ENCODE assay signal across 13 mouse cellular contexts in genomic region chr5:115544655-115545185, GRCm38 (mm10). TPM values are rescaled to one million over a fixed set of nuclear protein-coding genes. Genes with fewer than 3 reads are reported as not detected.
DNase-seq lines count a peak whose midpoint lies in the region; ATAC-seq and TF ChIP-seq lines count a peak whose summit lies in the region.
"Had no signal": no experiment of that assay in that cellular context is flagged by ENCODE, and none has a peak within 500 bp of the region (broad histone marks: within the 10 kb centered on the region; RNA-seq: fewer than 3 reads in every experiment).

No protein-coding gene starts in this region.

- TF ChIP-seq POLR2A in limb, embryonic 14.5 days (IDR thresholded peaks at IDR 0.05; ENCODE audit: borderline replicate concordance, extremely low read depth, insufficient read depth, insufficient read length), result no peak

- H3K27me3 ChIP-seq in intestine, embryonic 14.5 days (replicated peaks; ENCODE audit: control insufficient read depth, insufficient read depth, low read length), result no peaks in the 10 kb centered on the region
- H3K27me3 ChIP-seq in intestine, embryonic 15.5 days (replicated peaks), result no peaks in the 10 kb centered on the region
- H3K27me3 ChIP-seq in midbrain, embryonic 10.5 days (ENCODE audit: low read depth, poor library complexity, severe bottlenecking), result no peaks in the 10 kb centered on the region
- H3K27me3 ChIP-seq in midbrain, embryonic 13.5 days, result no peaks in the 10 kb centered on the region
- H3K27me3 ChIP-seq in limb, embryonic 14.5 days (ENCODE audit: control insufficient read depth, insufficient read depth, low read length), result no peaks in the 10 kb centered on the region
- H3K27me3 ChIP-seq: forebrain, embryonic 15.5 days; stomach, embryonic 15.5 days had no signal

- no peak for ATAC-seq in intestine, embryonic 14.5 days (replicated peaks; ENCODE audit: low FRiP score, low TSS enrichment, low read depth)
- no peak for ATAC-seq in intestine, embryonic 15.5 days
- ATAC-seq in midbrain, embryonic 13.5 days, result no peak
- no peak for ATAC-seq in limb, embryonic 14.5 days (ENCODE audit: low FRiP score, low read depth)

- peaks cover 23% of the 10 kb centered on the region for H3K4me1 ChIP-seq in intestine, embryonic 14.5 days (replicated peaks; ENCODE audit: control insufficient read depth, insufficient read depth, low read length)
- peaks cover 29% of the 10 kb centered on the region for H3K4me1 ChIP-seq in intestine, embryonic 15.5 days (replicated peaks)
- H3K4me1 ChIP-seq in midbrain, embryonic 10.5 days, result peaks cover 57% of the 10 kb centered on the region
- H3K4me1 ChIP-seq in midbrain, embryonic 13.5 days (replicated peaks), result peaks cover 30% of the 10 kb centered on the region
- peaks cover 27% of the 10 kb centered on the region for H3K4me1 ChIP-seq in limb, embryonic 14.5 days (ENCODE audit: control insufficient read depth, insufficient read depth, low read length)

- 51% methylated on average over 18 of the region's 18 CpGs for WGBS in intestine, embryonic 14.5 days
- 60% methylated on average over 18 of the region's 18 CpGs for WGBS in intestine, embryonic 15.5 days
- WGBS in midbrain, embryonic 10.5 days, result 61% methylated on average over 18 of the region's 18 CpGs
- 52% methylated on average over 18 of the region's 18 CpGs for WGBS in midbrain, embryonic 13.5 days
- WGBS in limb, embryonic 14.5 days, result 39% methylated on average over 15 of the region's 18 CpGs

- H3K4me3 ChIP-seq in intestine, embryonic 14.5 days (ENCODE audit: low read depth, low read length), result no peak overlapping the region
- no peak overlapping the region for H3K4me3 ChIP-seq in intestine, embryonic 15.5 days (replicated peaks)
- H3K4me3 ChIP-seq in midbrain, embryonic 10.5 days, result no peak overlapping the region
- no peak overlapping the region for H3K4me3 ChIP-seq in midbrain, embryonic 13.5 days (replicated peaks)
- H3K4me3 ChIP-seq in limb, embryonic 14.5 days (replicated peaks; ENCODE audit: low read length), result no peak overlapping the region
- H3K4me3 ChIP-seq: forebrain, embryonic 15.5 days; heart, adult 2 months; stomach, embryonic 15.5 days had no signal

- DNase-seq in cerebellum, adult 9-11 months, result peak; percentile 62
- DNase-seq in cerebellum, adult 9-10 months, result no peak
- DNase-seq in intestine, embryonic 14.5 days (ENCODE audit: low spot score), result no peak
- no peak for DNase-seq in midbrain, embryonic 10.5 days (ENCODE audit: low spot score)
- no peak for DNase-seq in limb, embryonic 14.5 days (ENCODE audit: low spot score)
- DNase-seq in ovary, postnatal 36 days (ENCODE audit: low spot score), result no peak
- DNase-seq: adrenal gland, postnatal 36 days; heart, adult 2 months; right cerebral cortex, postnatal 14 days had no signal

- no peaks in the 10 kb centered on the region for H3K9me3 ChIP-seq in intestine, embryonic 14.5 days (ENCODE audit: control insufficient read depth, low read length)
- no peaks in the 10 kb centered on the region for H3K9me3 ChIP-seq in intestine, embryonic 15.5 days
- no peaks in the 10 kb centered on the region for H3K9me3 ChIP-seq in midbrain, embryonic 10.5 days (replicated peaks)
- no peaks in the 10 kb centered on the region for H3K9me3 ChIP-seq in midbrain, embryonic 13.5 days
- H3K9me3 ChIP-seq in limb, embryonic 14.5 days (ENCODE audit: control insufficient read depth, low read length), result no peaks in the 10 kb centered on the region
- H3K9me3 ChIP-seq: forebrain, embryonic 15.5 days; stomach, embryonic 15.5 days had no signal

- H3K9ac ChIP-seq in intestine, embryonic 14.5 days (ENCODE audit: low read length), result no peak overlapping the region
- H3K9ac ChIP-seq in intestine, embryonic 15.5 days, result no peak overlapping the region
- no peak overlapping the region; the same call in 1 of the 2 replicates for H3K9ac ChIP-seq in midbrain, embryonic 13.5 days (replicated peaks)
- H3K9ac ChIP-seq in limb, embryonic 14.5 days (ENCODE audit: low read depth, low read length, severe bottlenecking), result 0 out of 2 replicates have a peak overlapping the region, but pooled peaks have one; percentile 17
- H3K9ac ChIP-seq: stomach, embryonic 15.5 days had no signal

- no peak overlapping the region for H3K4me2 ChIP-seq in intestine, embryonic 14.5 days (ENCODE audit: low read length)
- no peak overlapping the region for H3K4me2 ChIP-seq in intestine, embryonic 15.5 days (replicated peaks)
- H3K4me2 ChIP-seq in midbrain, embryonic 13.5 days (replicated peaks), result no peak overlapping the region
- H3K4me2 ChIP-seq in limb, embryonic 14.5 days (replicated peaks; ENCODE audit: low read depth, low read length, severe bottlenecking), result no peak overlapping the region
- H3K4me2 ChIP-seq: forebrain, embryonic 15.5 days had no signal

- 0 out of 2 replicates have a peak overlapping the region, but pooled peaks have one; percentile 11 for H3K27ac ChIP-seq in intestine, embryonic 14.5 days (ENCODE audit: low read depth)
- no peak overlapping the region for H3K27ac ChIP-seq in intestine, embryonic 15.5 days
- peak overlapping the region; percentile 72 for H3K27ac ChIP-seq in midbrain, embryonic 10.5 days (replicated peaks)
- H3K27ac ChIP-seq in midbrain, embryonic 13.5 days, result no peak overlapping the region
- no peak overlapping the region for H3K27ac ChIP-seq in limb, embryonic 14.5 days (replicated peaks; ENCODE audit: low read depth, low read length)
- H3K27ac ChIP-seq: forebrain, embryonic 15.5 days; heart, adult 2 months had no signal

- H3K36me3 ChIP-seq in intestine, embryonic 14.5 days (ENCODE audit: control insufficient read depth, insufficient read depth, low read length), result peaks cover 50% of the 10 kb centered on the region
- peaks cover 41% of the 10 kb centered on the region for H3K36me3 ChIP-seq in intestine, embryonic 15.5 days
- H3K36me3 ChIP-seq in midbrain, embryonic 10.5 days, result peaks cover 47% of the 10 kb centered on the region
- peaks cover 34% of the 10 kb centered on the region for H3K36me3 ChIP-seq in midbrain, embryonic 13.5 days
- peaks cover 57% of the 10 kb centered on the region for H3K36me3 ChIP-seq in limb, embryonic 14.5 days (ENCODE audit: control insufficient read depth, insufficient read depth, low read length)

RNA-seq across cellular contexts. Expression of gene Rplp0, which starts 14.5 kb away (rescaled TPM):
- polyA plus RNA-seq in intestine, embryonic 14.5 days (2014; fragmentation: Nextera tagmentation; extraction: Ambion mirVana), result 2,116 and 2,150 TPM in 2 replicates
- 1,607 and 1,644 TPM in 2 replicates for polyA plus RNA-seq in intestine, embryonic 15.5 days (2015; fragmentation: Nextera tagmentation; extraction: Ambion mirVana)
- 1,126 and 1,338 TPM in 2 replicates for polyA plus RNA-seq in midbrain, embryonic 10.5 days (2016; fragmentation: Nextera tagmentation; extraction: Ambion mirVana)
- 905 and 914 TPM in 2 replicates for polyA plus RNA-seq in midbrain, embryonic 13.5 days (2015; fragmentation: Nextera tagmentation; extraction: Ambion mirVana)
- 3,411 and 4,152 TPM in 2 replicates for polyA plus RNA-seq in limb, embryonic 14.5 days (2012; rRNA removed)
- 2,030 and 2,068 TPM in 2 replicates for polyA plus RNA-seq in limb, embryonic 14.5 days (2014; fragmentation: Nextera tagmentation; extraction: Ambion mirVana)

RNA-seq across cellular contexts. Expression of gene Gcn1l1, which starts 20.3 kb away (rescaled TPM):
- 43.6 and 44.8 TPM in 2 replicates for polyA plus RNA-seq in intestine, embryonic 14.5 days (2014; fragmentation: Nextera tagmentation; extraction: Ambion mirVana)
- polyA plus RNA-seq in intestine, embryonic 15.5 days (2015; fragmentation: Nextera tagmentation; extraction: Ambion mirVana), result 31.8 and 34.7 TPM in 2 replicates
- 52.5 and 61.2 TPM in 2 replicates for polyA plus RNA-seq in midbrain, embryonic 10.5 days (2016; fragmentation: Nextera tagmentation; extraction: Ambion mirVana)
- polyA plus RNA-seq in midbrain, embryonic 13.5 days (2015; fragmentation: Nextera tagmentation; extraction: Ambion mirVana), result 48.6 and 49.1 TPM in 2 replicates
- polyA plus RNA-seq in limb, embryonic 14.5 days (2012; rRNA removed), result 47.0 and 59.2 TPM in 2 replicates
- polyA plus RNA-seq in limb, embryonic 14.5 days (2014; fragmentation: Nextera tagmentation; extraction: Ambion mirVana), result 42.8 and 49.7 TPM in 2 replicates

RNA-seq across cellular contexts. Expression of gene Pxn, which starts 38.2 kb away (rescaled TPM):
- 16.8 and 19.3 TPM in 2 replicates for polyA plus RNA-seq in intestine, embryonic 14.5 days (2014; fragmentation: Nextera tagmentation; extraction: Ambion mirVana)
- 56.9 and 58.2 TPM in 2 replicates for polyA plus RNA-seq in intestine, embryonic 15.5 days (2015; fragmentation: Nextera tagmentation; extraction: Ambion mirVana)
- polyA plus RNA-seq in midbrain, embryonic 10.5 days (2016; fragmentation: Nextera tagmentation; extraction: Ambion mirVana), result 27.9 and 28.9 TPM in 2 replicates
- 16.2 and 18.3 TPM in 2 replicates for polyA plus RNA-seq in midbrain, embryonic 13.5 days (2015; fragmentation: Nextera tagmentation; extraction: Ambion mirVana)
- 119 and 145 TPM in 2 replicates for polyA plus RNA-seq in limb, embryonic 14.5 days (2012; rRNA removed)
- polyA plus RNA-seq in limb, embryonic 14.5 days (2014; fragmentation: Nextera tagmentation; extraction: Ambion mirVana), result 25.0 and 26.3 TPM in 2 replicates

Comparison
In these comparisons a context has a peak if more than half of its experiments do, and no peak if none do; other contexts are left out.
1. H3K27ac ChIP-seq: peak in intestine, embryonic 14.5 days (single experiment) and midbrain, embryonic 10.5 days (single experiment); none in intestine, embryonic 15.5 days (single experiment), midbrain, embryonic 13.5 days (single experiment) and limb, embryonic 14.5 days (single experiment).